Mouse (Mus musculus) CH12.LX (cell line): ENCODE measurements at regions not wholly inside any gene's neighbourhood (a gene's known extent, or its start where the extent isn't known, plus 50 kb on each side); places are given as distances from the start of the nearest gene placed in this dataset.
A peak's percentile ranks its signal among the peaks of the same experiment; 100 is the strongest.

Source experiments
- DNase-seq: peaks from one replicate; pipeline ENCODE4 v3.0.0-alpha.2; 2013; ENCODE audit errors: extremely low read depth
- H3K27ac ChIP-seq: 2 replicates; pipeline ENCODE4 v1.5.1; 2012; ENCODE audit warnings: low read depth, mild to moderate bottlenecking, control low read depth, moderate library complexity; ENCODE audit not compliant: insufficient read depth
- H3K27me3 ChIP-seq: replicated peaks from 2 replicates; pipeline ENCODE3; 2012; ENCODE audit warnings: inconsistent platforms
- H3K36me3 ChIP-seq, 2 experiments: replicated peaks in 1 of 2; 2 replicates each; pipeline versions ENCODE3 to v1.6.1; 2012; ENCODE audit warnings: inconsistent platforms in 1 of 2, low read length in 1 of 2, mild to moderate bottlenecking in 1 of 2, mixed read lengths in 1 of 2, moderate library complexity in 1 of 2; ENCODE audit not compliant: control insufficient read depth in 1 of 2, insufficient read depth in 1 of 2
- H3K4me1 ChIP-seq, 2 experiments: 2 replicates each; pipeline ENCODE4 v1.6.1; 2012; ENCODE audit warnings: inconsistent platforms in 1 of 2, moderate library complexity in 1 of 2; ENCODE audit not compliant: insufficient read depth in 2 of 2, control insufficient read depth in 1 of 2
- H3K4me2 ChIP-seq: 2 replicates; pipeline ENCODE4 v1.6.1; 2012; ENCODE audit warnings: low read depth, mild to moderate bottlenecking, control low read depth; ENCODE audit not compliant: poor library complexity, insufficient read depth, severe bottlenecking
- H3K4me3 ChIP-seq, 3 experiments: fragments of 150-350 bp in 1 of 3; sonication (generic) in 1 of 3; replicated peaks in 1 of 3; 2 replicates each; pipeline versions ENCODE3 to v1.5.1; 2011 to 2012; ENCODE audit warnings: low read depth in 2 of 3, low read length in 2 of 3, mild to moderate bottlenecking in 2 of 3, moderate library complexity in 2 of 3, control low read depth in 1 of 3, improper control_type of control experiment in 1 of 3, inconsistent platforms in 1 of 3, mixed read lengths in 1 of 3; ENCODE audit not compliant: poor library complexity in 1 of 3
- H3K79me2 ChIP-seq: replicated peaks from 2 replicates; pipeline ENCODE4 v1.6.1; 2012; ENCODE audit warnings: mild to moderate bottlenecking, moderate library complexity; ENCODE audit not compliant: control insufficient read depth, poor library complexity, insufficient read depth, severe bottlenecking; ENCODE audit errors: extremely low read depth
- H3K9ac ChIP-seq: 2 replicates; pipeline ENCODE4 v1.6.1; 2012; ENCODE audit warnings: low read depth, mild to moderate bottlenecking, control low read depth, moderate library complexity; ENCODE audit not compliant: insufficient read depth
- H3K9me3 ChIP-seq: replicated peaks from 2 replicates; pipeline ENCODE3; 2012; ENCODE audit warnings: low read length, inconsistent platforms, mixed read lengths
- BHLHE40 ChIP-seq: IDR thresholded peaks from 2 replicates; pipeline ENCODE4 v1.6.1; 2011; ENCODE audit warnings: mild to moderate bottlenecking, low read depth, low read length, improper control_type of control experiment
- CTCF ChIP-seq, 2 experiments: IDR thresholded peaks in 1 of 2; conservative IDR thresholded peaks in 1 of 2; 2 replicates each; pipeline ENCODE4 v1.5.1; 2011 to 2012; ENCODE audit warnings: low read depth in 2 of 2, low read length in 2 of 2, improper control_type of control experiment in 1 of 2, inconsistent platforms in 1 of 2, mild to moderate bottlenecking in 1 of 2, moderate library complexity in 1 of 2
- ETS1 ChIP-seq: conservative IDR thresholded peaks from 2 replicates; pipeline ENCODE4 v1.6.1; 2012; ENCODE audit warnings: low read depth, mild to moderate bottlenecking, inconsistent platforms, low read length, improper control_type of control experiment, moderate library complexity
- IRF4 ChIP-seq: IDR thresholded peaks from 2 replicates; pipeline ENCODE4 v1.6.1; 2014; ENCODE audit warnings: low read depth, mild to moderate bottlenecking, inconsistent platforms, low read length, improper control_type of control experiment
- JUN ChIP-seq: IDR thresholded peaks from 2 replicates; pipeline ENCODE4 v1.6.1; 2011; ENCODE audit warnings: low read depth, mild to moderate bottlenecking, low read length, improper control_type of control experiment, moderate library complexity; ENCODE audit not compliant: insufficient read depth
- POLR2A ChIP-seq: IDR thresholded peaks from 2 replicates; pipeline ENCODE4 v1.6.1; 2011; ENCODE audit warnings: low read depth, mild to moderate bottlenecking, improper control_type of control experiment, low read length
- RAD21 ChIP-seq: IDR thresholded peaks from 2 replicates; pipeline ENCODE4 v1.6.1; 2011; ENCODE audit warnings: low read depth, mild to moderate bottlenecking, low read length, improper control_type of control experiment, moderate library complexity
- RCOR1 ChIP-seq: conservative IDR thresholded peaks from 2 replicates; pipeline ENCODE4 v1.6.1; 2012; ENCODE audit warnings: low read depth, mild to moderate bottlenecking, inconsistent platforms, low read length, improper control_type of control experiment
- SIN3A ChIP-seq: IDR thresholded peaks from 2 replicates; pipeline ENCODE4 v1.6.1; 2012; ENCODE audit warnings: low read length, improper control_type of control experiment, inconsistent platforms
- SMC3 ChIP-seq: IDR thresholded peaks from 2 replicates; pipeline ENCODE4 v1.6.1; 2011; ENCODE audit warnings: low read depth, low read length, improper control_type of control experiment
- USF2 ChIP-seq: conservative IDR thresholded peaks from 2 replicates; pipeline ENCODE4 v1.6.1; 2011; ENCODE audit warnings: low read depth, low read length, improper control_type of control experiment
- ZMIZ1 ChIP-seq: IDR thresholded peaks from 2 replicates; pipeline ENCODE4 v1.6.1; 2012; ENCODE audit warnings: low read depth, mild to moderate bottlenecking, inconsistent platforms, low read length, improper control_type of control experiment
- dilution Hi-C: fragments of 300-500 bp; cut with MboI; formaldehyde crosslinking; loops from 2 replicates; pipeline ENCODE4 v1.14.3; 2020; ENCODE audit warnings: low sequenced_read_pairs; ENCODE audit not compliant: extremely low pct_unique_long_range_greater_than_20kb, extremely low pct_ligation_motif_present
- in situ Hi-C: fragments of 300-500 bp; cut with MboI; formaldehyde crosslinking; loops from 3 replicates; pipeline ENCODE4 v1.14.3; 2019; ENCODE audit warnings: low sequenced_read_pairs, low pct_ligation_motif_present, low pct_unique_long_range_greater_than_20kb, mixed read lengths

DNA sequence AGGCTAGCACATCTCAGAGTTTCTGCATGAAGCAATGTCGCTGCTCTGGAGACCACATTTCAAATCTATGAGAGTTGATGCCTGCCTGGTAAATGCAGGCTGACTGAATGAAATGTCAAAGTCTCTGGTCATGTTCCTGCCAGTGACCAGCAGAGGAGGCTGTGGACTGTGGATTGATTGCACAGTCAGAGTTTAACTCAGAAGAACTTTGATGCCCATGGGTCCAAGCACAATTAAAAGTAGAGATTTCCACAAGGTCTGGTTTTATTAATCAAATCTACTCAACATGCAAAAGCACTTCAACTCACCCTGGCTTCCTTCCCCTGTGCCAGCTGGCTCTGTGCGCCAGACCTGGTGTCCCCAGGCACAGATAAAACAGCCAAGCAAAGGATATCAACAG, 81.3 kb downstream of the Hsd17b3 start:
- H3K9ac ChIP-seq = no peak overlapping the region
- H3K4me2 ChIP-seq = no peak overlapping the region
- dilution Hi-C loops (no loop called here), in situ Hi-C loops (no loop called here)
- H3K4me1 ChIP-seq = peaks cover 5 to 6% of the 10 kb centered on the region in 2 experiments; a peak in 3 of 4 replicates
- no peaks in the 10 kb centered on the region for H3K79me2 ChIP-seq
- no peak for DNase-seq
- H3K27me3 ChIP-seq = no peaks in the 10 kb centered on the region
- H3K27ac ChIP-seq = no peak overlapping the region
- H3K36me3 ChIP-seq = no peaks in the 10 kb centered on the region
- TF ChIP-seq SIN3A (no peak), RAD21 (peak; percentile 37), USF2 (no peak), IRF4 (no peak), CTCF (conservative IDR thresholded peaks at IDR 0.05 in 1 of 2, IDR thresholded peaks at IDR 0.05 in 1 of 2; ENCODE audit: low read depth in 2 of 2, low read length in 2 of 2) (peak in 1 of 2 experiments; percentile 45; a peak in 2 of 4 replicates), ETS1 (no peak), RCOR1 (no peak), SMC3 (peak; percentile 28), JUN (no peak), ZMIZ1 (no peak)
- no peaks in the 10 kb centered on the region for H3K9me3 ChIP-seq
- H3K4me3 ChIP-seq = no peak overlapping the region

DNA sequence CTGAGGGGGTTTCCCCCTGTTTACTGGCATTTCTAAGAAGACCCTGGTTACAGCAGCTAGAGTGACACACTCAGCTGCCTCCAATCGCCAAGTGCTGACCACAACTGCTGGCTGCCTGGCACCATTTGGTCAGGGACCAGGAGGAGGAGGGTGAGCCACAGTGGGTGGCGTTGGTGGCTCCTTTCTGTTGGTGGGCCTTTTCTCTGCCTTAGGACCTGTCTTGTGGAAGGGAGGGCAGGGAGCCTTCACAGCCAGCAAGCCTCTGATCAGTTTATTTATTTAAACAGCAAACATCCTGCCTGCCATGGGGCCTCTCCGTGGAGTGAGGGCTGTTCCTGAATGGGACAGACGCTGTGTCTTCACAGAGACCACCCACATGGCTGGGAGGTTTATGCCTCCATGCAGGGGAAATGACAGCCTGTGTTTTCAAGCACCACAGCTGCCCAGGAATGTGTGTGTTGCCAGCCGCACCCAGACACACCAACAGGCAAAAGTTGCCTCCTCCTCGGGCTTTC, 86.0 kb downstream of the Hsd17b3 start:
- H3K27ac ChIP-seq = no peak overlapping the region
- no peaks in the 10 kb centered on the region for H3K27me3 ChIP-seq
- H3K9ac ChIP-seq = no peak overlapping the region
- dilution Hi-C loops (no loop called here), in situ Hi-C loops (no loop called here)
- TF ChIP-seq POLR2A = no peak
- no peak for TF ChIP-seq ETS1
- no peak for TF ChIP-seq SIN3A
- no peak for DNase-seq
- H3K4me3 ChIP-seq = no peak overlapping the region
- peaks cover 5 to 9% of the 10 kb centered on the region in 2 experiments; a peak in 3 of 4 replicates for H3K4me1 ChIP-seq
- no peak overlapping the region for H3K4me2 ChIP-seq
- no peaks in the 10 kb centered on the region for H3K9me3 ChIP-seq
- no peaks in the 10 kb centered on the region for H3K79me2 ChIP-seq
- no peaks in the 10 kb centered on the region for H3K36me3 ChIP-seq

DNA sequence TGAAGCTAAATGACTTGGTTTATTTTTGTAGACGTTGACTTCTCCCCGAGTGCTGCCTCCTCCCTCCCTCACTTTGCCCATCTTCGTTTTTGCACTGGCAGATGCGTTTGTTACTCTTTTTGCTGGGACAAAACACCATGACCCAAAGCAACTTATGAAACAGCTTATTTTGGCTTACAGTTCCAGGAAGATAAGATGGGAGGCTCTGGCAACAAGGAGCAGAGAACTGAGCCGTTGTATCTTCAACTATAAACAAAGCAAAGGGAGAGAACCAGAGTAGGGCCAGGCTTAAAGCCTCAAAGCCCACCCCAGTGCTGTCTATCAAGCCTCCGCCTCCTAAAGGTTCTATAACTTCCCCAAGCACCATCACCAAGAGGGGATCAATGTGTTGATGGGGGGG, 88.7 kb downstream of the Hsd17b3 start:
- H3K79me2 ChIP-seq = no peaks in the 10 kb centered on the region
- H3K9ac ChIP-seq = no peak overlapping the region
- no peaks in the 10 kb centered on the region for H3K27me3 ChIP-seq
- no peak overlapping the region for H3K4me2 ChIP-seq
- peaks cover 5 to 6% of the 10 kb centered on the region in 2 experiments; a peak in 3 of 4 replicates for H3K4me1 ChIP-seq
- no peak overlapping the region for H3K27ac ChIP-seq
- in situ Hi-C loops = no loop called here
- TF ChIP-seq SMC3 = no peak
- no peak for TF ChIP-seq BHLHE40
- TF ChIP-seq CTCF (conservative IDR thresholded peaks at IDR 0.05 in 1 of 2, IDR thresholded peaks at IDR 0.05 in 1 of 2; ENCODE audit: low read depth in 2 of 2, low read length in 2 of 2) = no peak
- H3K4me3 ChIP-seq = no peak overlapping the region
- dilution Hi-C loops = no loop called here
- no peak for DNase-seq
- no peaks in the 10 kb centered on the region for H3K36me3 ChIP-seq
- H3K9me3 ChIP-seq = no peaks in the 10 kb centered on the region
